Mouse (Mus musculus) neural tube, embryonic 12.5 days (tissue): ENCODE measurements around the gene Gm7102. TPM values are rescaled to one million over a fixed set of nuclear protein-coding genes. Genes with fewer than 3 reads are reported as not detected.
A peak's percentile ranks its signal among the peaks of the same experiment; 100 is the strongest.
"Not testable (repeated sequence)": the region's sequence is repeated elsewhere in the genome, so short reads cannot be mapped to it uniquely, and the experiment has no call there.

Source experiments
- ATAC-seq: fragments of 200-750 bp; cut with Nextera tagmentation; 2 replicates; pipeline ENCODE4 v1.8.0; 2017; ENCODE audit warnings: low read depth, mild to moderate bottlenecking, moderate TSS enrichment, moderate library complexity; ENCODE audit not compliant: low FRiP score
- H3K27ac ChIP-seq: fragments of 300-500 bp; sonication (generic); 2 replicates; pipeline ENCODE4 v1.5.1; 2016
- H3K27me3 ChIP-seq: fragments of 300-500 bp; sonication (generic); replicated peaks from 2 replicates; pipeline ENCODE4 v1.6.1; 2016; ENCODE audit warnings: mild to moderate bottlenecking
- H3K36me3 ChIP-seq: fragments of 300-500 bp; sonication (generic); 2 replicates; pipeline ENCODE4 v1.6.1; 2016; ENCODE audit warnings: mild to moderate bottlenecking
- H3K4me1 ChIP-seq: fragments of 300-500 bp; sonication (generic); 2 replicates; pipeline ENCODE4 v1.6.1; 2016
- H3K4me2 ChIP-seq: fragments of 300-500 bp; sonication (generic); replicated peaks from 2 replicates; pipeline ENCODE4 v1.6.1; 2016; ENCODE audit warnings: mild to moderate bottlenecking
- H3K4me3 ChIP-seq: fragments of 300-500 bp; sonication (generic); 2 replicates; pipeline ENCODE4 v1.5.1; 2016
- H3K9ac ChIP-seq: fragments of 300-500 bp; sonication (generic); 2 replicates; pipeline ENCODE4 v1.6.1; 2016; ENCODE audit warnings: mild to moderate bottlenecking
- H3K9me3 ChIP-seq: fragments of 300-500 bp; sonication (generic); 2 replicates; pipeline ENCODE4 v1.6.1; 2016; ENCODE audit warnings: mild to moderate bottlenecking
- WGBS: fragments of 180-500 bp; shearing (Covaris S2); methylation state at CpG from one replicate; pipeline ENCODE4 v1.1.7; 2016; 5-methylcytosine and 5-hydroxymethylcytosine counted together
- polyA plus RNA-seq: library from polyadenylated mRNA; unstranded; fragments of >200 nt; fragmentation: Nextera tagmentation; extraction: Ambion mirVana; gene quantifications from 2 replicates; pipeline ENCODE4 v1.2.1, GENCODE M21; 2016

Gene Gm7102
- not detected in 2 replicates for polyA plus RNA-seq

DNA sequence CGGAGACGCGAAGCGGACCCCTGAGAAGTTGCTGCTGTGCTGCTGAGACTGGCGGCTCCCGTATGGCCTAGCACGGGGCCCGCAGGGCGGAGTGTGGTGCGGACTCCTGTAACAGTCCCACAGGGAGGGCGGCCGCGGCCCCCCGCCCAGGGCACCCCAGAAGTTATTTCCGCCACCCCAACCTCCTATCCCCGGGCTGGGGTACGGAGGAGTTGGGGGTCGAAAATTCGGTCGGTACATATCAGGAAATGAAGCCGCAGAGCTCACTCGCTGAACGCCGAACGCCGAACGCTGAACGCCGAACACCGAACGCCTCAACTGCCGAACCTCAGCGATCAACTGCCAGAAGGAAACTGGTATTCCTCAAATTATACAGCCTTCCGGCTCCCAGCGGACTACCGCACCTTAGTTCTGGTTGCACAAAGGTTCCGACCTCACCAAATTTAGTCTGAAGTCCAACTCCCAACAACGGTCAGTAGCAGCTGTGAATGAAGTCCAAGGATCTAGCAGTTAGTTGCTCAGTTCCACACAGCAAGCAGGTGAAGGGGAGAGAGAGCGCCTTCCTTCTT, at the start of gene Gm7102:
Gene Gm7102 (minus strand): TSS at position 554 of the 569 bp plus-strand sequence.
- H3K4me3 ChIP-seq: peak within 1 kb of the TSS; percentile 26
- H3K36me3 ChIP-seq: no peaks in the 10 kb centered on the region
- H3K4me2 ChIP-seq: peak within 1 kb of the TSS; percentile 59
- no peaks in the 10 kb centered on the region for H3K9me3 ChIP-seq
- H3K9ac ChIP-seq: no peak within 1 kb of the TSS
- H3K4me1 ChIP-seq: no peaks in the 10 kb centered on the region
- no peak for ATAC-seq
- WGBS: 31% methylated on average over 39 of the region's 39 CpGs
- no peak within 1 kb of the TSS for H3K27ac ChIP-seq
- no peaks in the 10 kb centered on the region for H3K27me3 ChIP-seq

DNA sequence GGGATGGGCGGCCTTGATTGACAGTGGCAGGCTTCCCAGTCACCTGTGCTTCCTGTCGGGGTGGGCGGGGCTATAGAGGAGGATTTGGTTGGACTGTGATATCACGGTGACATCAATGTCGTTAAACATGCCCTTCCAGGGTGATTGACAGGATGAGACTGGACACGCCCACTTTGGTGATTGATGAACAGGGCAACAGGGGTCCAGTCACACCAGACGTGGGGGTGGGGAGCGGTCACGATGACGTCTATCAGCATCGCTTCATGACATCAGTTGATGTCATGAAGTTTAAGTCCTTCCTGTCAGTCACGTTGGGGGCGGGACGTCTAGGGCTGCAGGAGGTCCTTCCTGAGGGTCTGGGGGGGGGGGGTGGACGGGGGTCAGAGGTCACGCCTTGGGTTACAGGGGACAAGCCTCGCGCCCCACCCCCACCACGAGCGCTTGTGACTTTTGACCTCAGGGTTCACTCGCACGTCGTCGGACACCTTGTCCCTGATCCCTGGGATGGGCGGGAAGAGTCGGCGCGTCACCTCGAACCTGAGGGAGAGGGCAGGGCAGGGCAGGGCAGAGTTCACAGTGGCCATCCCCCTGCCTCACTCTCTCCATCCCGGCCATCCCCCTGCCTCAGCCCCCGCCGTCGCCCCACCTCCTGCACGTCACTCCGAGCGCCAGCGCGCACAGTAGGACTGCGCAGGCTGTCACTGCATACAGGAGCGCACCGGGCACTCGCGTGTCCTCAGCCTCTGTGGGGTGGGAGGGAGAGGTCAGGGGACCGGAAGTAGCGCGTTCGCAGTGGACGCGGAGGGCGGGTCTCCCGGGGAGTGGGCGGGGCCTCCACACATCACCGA, 48.8 kb upstream of the Gm7102 start:
- Histone ChIP-seq H3K36me3 (no peaks in the 10 kb centered on the region), H3K27ac (no peak overlapping the region), H3K4me3 (peak overlapping the region; percentile 58), H3K9me3 (peaks cover 9% of the 10 kb centered on the region; the same call in 1 of the 2 replicates), H3K4me2 (peak overlapping the region; percentile 64), H3K9ac (peak overlapping the region; percentile 40; the same call in 1 of the 2 replicates), H3K4me1 (0 out of 2 replicates have a peak, but pooled peaks cover 5% of the 10 kb centered on the region), H3K27me3 (0 out of 2 replicates have a peak, but pooled peaks cover 4% of the 10 kb centered on the region)
- WGBS: 32% methylated on average over 53 of the region's 53 CpGs
- peak; percentile 19 for ATAC-seq

DNA sequence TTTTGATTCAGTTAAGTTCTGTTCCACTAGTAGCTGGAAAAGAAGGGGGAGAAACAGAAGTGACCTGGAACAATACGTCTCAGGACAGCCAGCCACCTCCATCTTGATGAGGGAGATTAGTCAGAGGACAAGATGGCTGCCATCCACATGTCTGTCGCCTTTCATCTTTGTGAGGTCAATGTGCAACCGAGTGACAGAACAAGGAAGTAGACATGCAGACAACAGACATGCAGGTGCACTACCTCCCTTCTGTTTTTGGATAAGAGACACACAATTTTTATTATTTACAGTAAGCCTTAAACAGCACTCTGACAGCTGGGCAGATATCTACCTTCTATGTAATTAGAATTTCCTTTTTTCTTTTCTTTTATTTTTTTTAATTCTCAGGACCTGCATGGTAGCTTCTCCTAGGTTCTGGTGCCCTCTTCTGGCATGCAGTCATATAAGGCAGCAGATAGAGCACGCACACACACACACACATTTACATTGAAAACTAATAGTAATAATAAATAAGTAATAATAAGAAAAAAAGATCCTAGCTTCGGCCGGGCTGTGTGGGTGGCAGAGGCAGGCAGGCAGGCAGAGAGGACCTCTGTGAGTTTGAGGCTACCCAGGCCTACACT, 47.7 kb upstream of the Gm7102 start:
- H3K4me1 ChIP-seq: 0 out of 2 replicates have a peak, but pooled peaks cover 5% of the 10 kb centered on the region
- peaks cover 9% of the 10 kb centered on the region; the same call in 1 of the 2 replicates for H3K9me3 ChIP-seq
- no peak overlapping the region for H3K27ac ChIP-seq
- H3K36me3 ChIP-seq: no peaks in the 10 kb centered on the region
- ATAC-seq: no peak
- H3K4me3 ChIP-seq: no peak overlapping the region
- H3K9ac ChIP-seq: no peak overlapping the region
- 94% methylated on average over 6 of the region's 6 CpGs for WGBS
- H3K27me3 ChIP-seq: 0 out of 2 replicates have a peak, but pooled peaks cover 4% of the 10 kb centered on the region
- H3K4me2 ChIP-seq: no peak overlapping the region

DNA sequence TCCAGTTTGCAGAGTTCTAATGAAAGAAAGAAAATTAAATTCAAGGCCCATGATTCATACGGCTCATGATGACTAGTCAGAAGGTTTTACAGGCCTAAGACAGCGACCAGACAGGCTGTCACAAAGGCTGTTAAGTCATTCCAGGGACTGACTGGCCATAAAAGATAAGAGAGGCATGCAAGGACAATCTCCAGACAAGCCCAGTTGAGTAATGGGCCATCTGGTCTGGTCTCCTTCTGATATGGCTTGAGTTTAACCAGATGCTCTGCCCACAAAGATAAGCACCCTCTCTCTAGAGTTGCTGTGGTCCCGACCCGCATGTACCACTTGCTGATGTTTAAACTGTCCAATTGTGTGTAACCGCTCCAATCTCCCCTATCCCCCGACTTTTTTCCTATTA, 31.4 kb upstream of the Gm7102 start:
- ATAC-seq, H3K27ac ChIP-seq, H3K36me3 ChIP-seq, H3K4me1 ChIP-seq, H3K9ac ChIP-seq, H3K4me3 ChIP-seq, H3K9me3 ChIP-seq, H3K4me2 ChIP-seq, H3K27me3 ChIP-seq: not testable (repeated sequence)
- 82% methylated on average over 6 of the region's 6 CpGs for WGBS

DNA sequence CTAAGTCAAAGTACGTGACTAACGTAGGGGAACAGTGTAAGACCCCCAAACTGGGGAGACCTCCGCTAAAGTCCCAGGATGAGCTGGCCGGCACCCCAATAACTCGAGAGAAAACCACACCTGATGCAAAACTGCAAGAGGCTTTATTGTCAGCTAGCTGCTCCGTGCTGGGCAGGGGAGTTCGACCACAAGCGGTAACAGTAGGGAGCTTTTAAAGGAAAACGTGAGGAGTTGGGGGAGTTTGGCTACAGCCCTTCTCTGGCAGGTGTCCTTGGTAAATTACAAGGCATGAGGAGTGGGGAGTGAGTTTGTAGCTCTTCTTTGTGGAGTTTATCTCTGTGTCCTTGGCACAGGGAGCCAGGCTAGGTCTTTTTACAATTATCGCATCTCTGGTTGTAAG, 23.7 kb upstream of the Gm7102 start:
- Histone ChIP-seq H3K36me3 (no peaks in the 10 kb centered on the region), H3K4me3 (no peak overlapping the region), H3K4me2 (no peak overlapping the region), H3K27me3 (no peaks in the 10 kb centered on the region), H3K27ac (no peak overlapping the region), H3K9ac (no peak overlapping the region), H3K9me3 (no peaks in the 10 kb centered on the region), H3K4me1 (no peaks in the 10 kb centered on the region)
- ATAC-seq: no peak
- WGBS: 25% methylated on average over 10 of the region's 10 CpGs

DNA sequence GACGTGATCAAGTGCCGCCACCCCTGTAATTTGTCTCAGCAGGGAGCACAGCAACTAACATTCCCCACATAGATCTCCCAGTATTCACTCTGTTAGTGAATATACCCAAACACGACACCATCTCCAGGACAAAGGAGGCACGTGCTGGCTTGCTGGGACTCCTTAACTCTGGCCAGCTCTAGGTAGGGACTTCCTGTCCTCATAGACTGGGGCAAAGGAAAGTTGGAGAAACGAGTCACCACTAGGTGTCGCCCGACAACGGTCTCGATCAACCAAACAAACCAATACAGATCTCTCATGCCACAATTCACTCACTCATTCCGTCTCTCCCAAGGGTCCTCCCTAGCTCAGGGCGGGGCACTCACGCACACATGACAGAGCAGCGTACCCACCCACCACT, 23.2 kb upstream of the Gm7102 start:
- Histone ChIP-seq H3K9ac (no peak overlapping the region), H3K4me2 (no peak overlapping the region), H3K36me3 (no peaks in the 10 kb centered on the region), H3K27me3 (no peaks in the 10 kb centered on the region), H3K27ac (no peak overlapping the region), H3K4me1 (no peaks in the 10 kb centered on the region), H3K9me3 (no peaks in the 10 kb centered on the region), H3K4me3 (no peak overlapping the region)
- WGBS: 12% methylated on average over 13 of the region's 13 CpGs
- ATAC-seq: no peak

DNA sequence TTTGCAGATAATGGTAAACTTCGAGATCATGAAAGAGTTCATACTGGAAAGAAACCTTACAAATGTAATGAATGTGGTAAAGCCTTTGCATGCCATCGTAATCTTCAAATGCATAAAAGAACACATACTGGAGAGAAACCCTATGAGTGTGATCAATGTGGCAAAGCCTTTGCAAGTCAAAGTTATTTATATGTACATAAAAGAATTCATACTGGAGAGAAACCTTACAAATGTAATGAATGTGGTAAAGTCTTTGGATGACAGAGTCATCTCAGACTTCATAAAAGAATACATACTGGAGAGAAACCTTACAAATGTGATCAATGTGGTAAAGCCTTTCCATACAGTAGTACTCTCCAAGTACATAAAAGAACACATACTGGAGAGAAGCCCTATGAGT, 7.5 kb upstream of the Gm7102 start, which contains the start of gene Gm6020:
Gene Gm6020 (plus strand): TSS at position 301 of the 400 bp plus-strand sequence.
- H3K9ac ChIP-seq, H3K27me3 ChIP-seq, H3K4me1 ChIP-seq, ATAC-seq, H3K4me2 ChIP-seq, H3K36me3 ChIP-seq, H3K27ac ChIP-seq, H3K4me3 ChIP-seq: not testable (repeated sequence)
- WGBS: 91% methylated on average over 2 of the region's 2 CpGs
- H3K9me3 ChIP-seq: peaks cover 23% of the 10 kb centered on the region

DNA sequence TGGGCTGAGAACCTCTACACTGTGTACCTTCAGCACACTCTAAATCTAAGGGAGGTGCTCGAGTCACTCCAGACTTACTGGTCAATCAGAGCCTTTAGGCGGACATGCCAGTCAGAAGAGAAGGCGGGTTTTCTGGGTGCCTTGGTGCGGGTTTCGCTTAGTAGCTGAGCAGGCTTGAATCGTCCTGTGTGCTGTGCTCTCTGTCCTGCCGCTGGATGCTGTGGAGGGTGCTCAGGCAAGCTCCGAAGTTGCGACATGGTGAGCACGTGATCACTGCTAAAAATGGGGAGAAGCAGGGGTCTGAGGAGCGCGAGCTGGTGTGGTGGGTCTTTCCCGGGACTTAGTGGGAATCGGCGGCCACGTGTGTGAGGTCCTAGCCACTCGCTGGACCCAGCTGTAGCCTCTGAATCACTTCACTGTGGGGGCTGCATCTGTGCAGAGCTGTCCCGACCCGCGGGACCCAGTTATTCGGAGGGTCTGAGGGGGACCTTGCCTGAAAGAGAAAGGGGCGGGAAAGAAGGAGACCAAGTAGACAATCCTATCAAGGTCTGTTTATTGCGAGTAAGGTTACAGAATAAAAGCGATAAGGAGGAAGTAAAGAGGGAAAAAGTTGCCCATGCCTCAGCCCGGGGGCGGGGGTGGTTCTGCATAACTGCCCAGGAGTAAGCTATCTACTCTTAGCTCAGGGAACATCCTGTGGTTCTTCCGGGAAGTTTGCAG, 24.2 kb downstream of the Gm7102 start:
- H3K9ac ChIP-seq: peak overlapping the region; percentile 26
- ATAC-seq: peak; percentile 74
- peak overlapping the region; percentile 76 for H3K4me2 ChIP-seq
- 0 out of 2 replicates have a peak, but pooled peaks cover 3% of the 10 kb centered on the region for H3K4me1 ChIP-seq
- no peak overlapping the region for H3K27ac ChIP-seq
- peak overlapping the region; percentile 32 for H3K4me3 ChIP-seq
- H3K36me3 ChIP-seq: no peaks in the 10 kb centered on the region
- WGBS: 8% methylated on average over 27 of the region's 27 CpGs
- no peaks in the 10 kb centered on the region for H3K9me3 ChIP-seq
- H3K27me3 ChIP-seq: 0 out of 2 replicates have a peak, but pooled peaks cover 4% of the 10 kb centered on the region

DNA sequence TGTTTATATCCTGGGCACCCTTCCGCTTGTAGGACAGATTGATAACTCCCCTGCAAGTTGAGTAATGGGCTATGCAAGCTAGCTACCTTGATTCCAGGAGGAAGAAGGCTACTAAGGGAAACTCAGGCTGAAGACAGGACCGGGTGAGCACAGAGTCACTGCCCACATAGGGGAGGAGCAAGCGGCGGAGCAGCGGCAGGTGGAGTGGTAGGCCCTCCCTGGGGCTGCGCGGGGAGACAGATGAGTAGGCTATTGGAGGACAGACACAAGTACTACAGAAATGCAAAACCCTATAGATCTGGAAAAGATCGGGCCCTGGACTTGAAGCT, 24.8 kb downstream of the Gm7102 start:
- Histone ChIP-seq H3K4me1 (0 out of 2 replicates have a peak, but pooled peaks cover 3% of the 10 kb centered on the region), H3K4me3 (peak overlapping the region; percentile 32), H3K36me3 (no peaks in the 10 kb centered on the region), H3K9me3 (no peaks in the 10 kb centered on the region), H3K27ac (no peak overlapping the region), H3K4me2 (peak overlapping the region; percentile 76), H3K27me3 (0 out of 2 replicates have a peak, but pooled peaks cover 4% of the 10 kb centered on the region), H3K9ac (peak overlapping the region; percentile 26; the same call in 1 of the 2 replicates)
- peak; percentile 65; the same call in 1 of the 2 replicates for ATAC-seq
- WGBS: 6% methylated on average over 8 of the region's 8 CpGs

DNA sequence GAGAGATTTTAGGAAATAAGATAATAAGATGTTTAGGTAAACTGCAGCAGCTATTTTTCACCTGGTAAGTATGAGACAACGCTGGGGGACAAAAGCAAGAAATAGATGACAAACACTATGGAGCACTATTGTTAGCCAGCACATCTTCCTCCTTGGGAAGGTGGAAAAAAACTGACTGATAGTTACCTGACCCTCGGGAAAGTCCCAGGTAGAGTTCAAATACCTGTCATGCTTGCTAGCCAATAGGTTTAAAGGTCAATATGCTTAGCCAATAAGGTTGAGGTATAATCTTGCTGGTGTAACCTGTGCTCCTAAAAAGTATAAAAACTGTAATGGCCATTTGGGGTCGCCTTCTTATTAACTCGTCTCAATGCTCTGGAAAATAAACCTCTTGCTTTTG, 34.8 kb downstream of the Gm7102 start:
- Histone ChIP-seq H3K27ac (no peak overlapping the region), H3K9ac (peak overlapping the region; percentile 67; the same call in 1 of the 2 replicates), H3K4me3 (peak overlapping the region; percentile 77; the same call in 1 of the 2 replicates), H3K9me3 (no peaks in the 10 kb centered on the region), H3K4me2 (peak overlapping the region; percentile 78), H3K36me3 (no peaks in the 10 kb centered on the region; the same call in 1 of the 2 replicates), H3K27me3 (no peaks in the 10 kb centered on the region), H3K4me1 (peaks cover 10% of the 10 kb centered on the region)
- ATAC-seq: no peak
- WGBS: 20% methylated on average over 4 of the region's 4 CpGs

DNA sequence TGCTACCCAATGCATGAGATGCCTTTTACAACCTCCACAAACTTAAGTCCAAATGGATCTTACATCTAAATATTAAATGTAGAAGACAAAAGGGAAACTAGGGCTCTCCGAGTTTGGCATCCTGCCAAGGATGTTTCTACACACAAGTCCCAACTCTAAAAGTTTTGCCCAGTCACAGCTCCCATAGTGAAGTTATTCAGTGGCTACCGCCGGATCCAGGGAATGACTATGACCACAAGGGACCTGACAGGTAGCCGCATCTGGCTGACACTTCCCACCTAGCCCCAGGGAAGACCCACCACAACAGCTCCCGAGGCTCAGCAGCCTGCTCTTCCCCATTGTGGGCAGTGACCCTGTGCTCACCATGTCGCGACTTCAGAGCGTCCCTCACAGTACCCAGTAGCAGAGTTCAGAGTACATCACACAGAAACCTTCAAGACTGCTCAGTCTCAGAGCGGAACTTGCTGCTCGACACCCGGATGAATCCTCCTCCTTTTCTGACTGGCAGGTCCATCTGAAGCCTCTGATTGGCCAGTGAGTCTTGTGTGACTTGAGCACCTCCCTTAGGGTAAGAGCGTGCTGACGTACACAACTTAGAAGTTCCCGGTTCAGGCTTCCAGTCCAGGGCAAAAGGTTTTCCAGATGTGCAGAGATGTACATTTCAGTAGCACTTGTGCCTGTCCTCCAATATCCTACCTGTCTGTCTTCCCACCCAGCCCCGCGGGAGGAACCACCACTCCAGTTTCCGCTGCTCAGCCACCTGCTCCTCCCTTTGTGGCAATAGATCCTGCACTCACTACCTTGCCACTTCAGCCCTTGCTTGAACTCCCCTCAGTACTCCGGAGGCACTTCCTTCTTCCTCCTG, 35.5 kb downstream of the Gm7102 start, which contains the start of gene Zfp950:
Gene Zfp950 (minus strand): TSS at position 499 of the 865 bp plus-strand sequence.
- Histone ChIP-seq H3K4me3 (peak within 1 kb of the TSS; percentile 77), H3K9ac (peak within 1 kb of the TSS; percentile 67), H3K36me3 (no peaks in the 10 kb centered on the region; the same call in 1 of the 2 replicates), H3K4me2 (peak within 1 kb of the TSS; percentile 78), H3K9me3 (no peaks in the 10 kb centered on the region), H3K27ac (no peak within 1 kb of the TSS), H3K27me3 (no peaks in the 10 kb centered on the region), H3K4me1 (peaks cover 10% of the 10 kb centered on the region)
- peak; percentile 100 for ATAC-seq
- 2% methylated on average over 18 of the region's 18 CpGs for WGBS
